Mouse (Mus musculus): ENCODE results near the gene Zfp385a. TPM values are rescaled to one million over a fixed set of nuclear protein-coding genes. Genes with fewer than 3 reads are reported as not detected.

The Zfp385a gene
- polyA plus RNA-seq, 1 experiment = 35.6 TPM

DNA sequence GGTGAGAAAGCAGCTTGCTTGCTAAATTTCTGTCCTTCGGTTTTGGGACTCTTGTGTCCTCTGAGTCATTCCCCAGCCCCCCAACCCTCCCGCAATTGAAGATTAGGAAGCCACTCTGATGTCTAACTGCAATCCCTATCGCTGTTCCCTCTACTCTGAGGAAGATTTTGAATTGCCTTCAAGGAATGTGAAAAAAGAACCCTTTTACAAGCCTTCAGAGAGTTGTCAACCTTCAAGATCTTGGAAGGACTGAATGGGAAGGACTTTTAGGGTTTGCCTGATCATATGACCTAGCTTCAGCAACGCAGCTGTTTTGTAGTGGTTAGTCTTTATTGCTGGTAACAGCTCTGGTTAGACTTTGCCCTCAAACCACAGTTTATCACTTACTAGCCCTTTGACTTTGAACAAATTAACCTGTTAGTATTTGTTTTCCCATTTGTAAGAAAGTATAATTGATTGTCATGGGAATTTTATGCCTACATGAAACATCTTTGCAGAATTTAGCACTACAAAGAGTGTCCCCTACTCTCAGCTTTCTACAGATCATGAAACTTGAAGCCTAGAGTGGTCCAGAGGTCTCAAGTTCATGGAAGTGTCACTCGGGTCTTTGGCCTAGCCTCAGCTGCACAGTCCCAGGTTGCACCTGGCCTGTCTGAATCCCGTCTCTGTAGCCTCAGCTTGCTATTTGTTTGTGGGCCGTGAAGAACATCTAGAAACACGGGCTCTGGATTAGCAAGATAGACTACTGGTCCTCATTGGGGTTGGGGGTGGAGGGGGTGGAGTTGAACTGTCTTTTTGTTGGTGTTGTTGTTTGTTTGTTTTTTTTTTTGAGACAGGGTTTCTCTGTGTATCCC is 33.9 kb downstream of the Zfp385a start:
- no peaks in the 10 kb centered on the region for H3K79me2 ChIP-seq (ENCODE audit: control insufficient read depth, insufficient read depth)

DNA sequence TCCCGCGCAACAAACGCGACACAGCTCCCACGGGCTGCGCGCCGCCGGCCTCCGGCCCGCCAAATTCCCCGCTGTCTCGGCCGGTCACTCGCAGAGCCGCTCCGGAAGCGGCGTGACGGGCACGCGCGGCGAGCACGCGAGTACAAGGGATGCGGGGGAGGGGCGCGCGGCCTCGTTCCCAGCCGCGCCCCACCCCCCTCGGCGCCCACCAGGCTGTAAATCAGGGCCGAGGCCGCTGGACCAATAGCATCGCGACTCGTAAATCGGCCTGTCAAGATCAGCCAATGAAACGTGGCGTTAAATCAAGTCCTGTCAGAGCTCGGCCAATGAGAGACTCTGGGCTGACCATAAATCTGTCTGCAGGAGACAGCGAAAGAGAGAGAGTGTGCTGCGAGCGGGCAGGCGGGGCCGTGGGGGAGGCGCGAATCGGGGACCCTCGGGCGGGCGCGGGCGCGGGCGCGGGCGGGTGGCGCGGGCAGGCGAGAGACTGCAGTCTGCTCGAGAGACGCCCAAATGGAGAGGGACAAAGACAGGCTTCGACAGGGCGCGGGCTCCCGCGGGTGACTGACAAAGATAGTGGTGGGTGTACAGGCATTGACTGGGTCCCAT is 34.7 kb downstream of the Zfp385a start:
- TF ChIP-seq MYOG (IDR thresholded peaks at IDR 0.05; ENCODE audit: control insufficient read depth in 1 of 3, insufficient read depth in 1 of 3, insufficient read length in 2 of 3, low read depth in 2 of 3) = peak in 1 of 3 experiments; percentile 63
- TF ChIP-seq USF1 (IDR thresholded peaks at IDR 0.05; ENCODE audit: low read depth) = peak; percentile 3
- TF ChIP-seq SRF (IDR thresholded peaks at IDR 0.05; ENCODE audit: control insufficient read depth, insufficient read length, low read depth) = peak; percentile 22
- peak; percentile 71 for TF ChIP-seq POLR2A (IDR thresholded peaks at IDR 0.05; ENCODE audit: insufficient read length, low read depth)
- TF ChIP-seq CEBPB (IDR thresholded peaks at IDR 0.05; ENCODE audit: insufficient read depth, poor library complexity, severe bottlenecking) = no peak
- peak in 2 of 3 experiments; percentile 75 to 76 for TF ChIP-seq MYOD1 (IDR thresholded peaks at IDR 0.05; ENCODE audit: control insufficient read depth in 1 of 3, insufficient read length in 2 of 3, low read depth in 2 of 3)
- no peak for TF ChIP-seq REST (IDR thresholded peaks at IDR 0.05; ENCODE audit: insufficient read depth, insufficient read length)
- TF ChIP-seq TCF12 (IDR thresholded peaks at IDR 0.05; ENCODE audit: insufficient read depth, poor library complexity, severe bottlenecking) = peak; percentile 51
- no peak for TF ChIP-seq MAX (IDR thresholded peaks at IDR 0.05; ENCODE audit: low read depth)
- TF ChIP-seq TCF3 (IDR thresholded peaks at IDR 0.05; ENCODE audit: insufficient read length, low read depth) = peak; percentile 59
- TF ChIP-seq E2F4 (IDR thresholded peaks at IDR 0.05; ENCODE audit: insufficient read depth) = peak; percentile 63
- peak; percentile 75 for TF ChIP-seq POLR2AphosphoS2 (IDR thresholded peaks at IDR 0.05; ENCODE audit: insufficient read length, low read depth)
- H3ac ChIP-seq (ENCODE audit: control insufficient read depth, insufficient read length) = no peak overlapping the region
- peak overlapping the region; percentile 89 for H3K4me2 ChIP-seq (ENCODE audit: low read depth)
- H3K79me2 ChIP-seq (ENCODE audit: control insufficient read depth, insufficient read depth) = no peaks in the 10 kb centered on the region
- H3K4me3 ChIP-seq = peak overlapping the region; percentile 27
- no peaks in the 10 kb centered on the region for H3K36me3 ChIP-seq (ENCODE audit: control insufficient read depth, insufficient read depth)
- peaks cover 4% of the 10 kb centered on the region for H3K27me3 ChIP-seq (ENCODE audit: control insufficient read depth, insufficient read depth, insufficient read length)

More for the DNA sequence above, 33.9 kb downstream of the Zfp385a start:
- Histone ChIP-seq H3K4me2 (ENCODE audit: low read depth) (peak overlapping the region; percentile 89), H3K27me3 (ENCODE audit: control insufficient read depth, insufficient read depth, insufficient read length) (peaks cover 4% of the 10 kb centered on the region), H3ac (ENCODE audit: control insufficient read depth, insufficient read length) (no peak overlapping the region), H3K36me3 (ENCODE audit: control insufficient read depth, insufficient read depth) (no peaks in the 10 kb centered on the region), H3K4me3 (peak overlapping the region; percentile 27)
- TF ChIP-seq POLR2A (IDR thresholded peaks at IDR 0.05; ENCODE audit: insufficient read length, low read depth) = no peak
- peak in 2 of 3 experiments; percentile 71 to 79 for TF ChIP-seq MYOD1 (IDR thresholded peaks at IDR 0.05; ENCODE audit: control insufficient read depth in 1 of 3, insufficient read length in 2 of 3, low read depth in 2 of 3)
- peak; percentile 89 for TF ChIP-seq USF1 (IDR thresholded peaks at IDR 0.05; ENCODE audit: low read depth)
- no peak for TF ChIP-seq REST (IDR thresholded peaks at IDR 0.05; ENCODE audit: insufficient read depth, insufficient read length)
- no peak for TF ChIP-seq POLR2AphosphoS2 (IDR thresholded peaks at IDR 0.05; ENCODE audit: insufficient read length, low read depth)
- peak; percentile 28 for TF ChIP-seq TCF3 (IDR thresholded peaks at IDR 0.05; ENCODE audit: insufficient read length, low read depth)
- TF ChIP-seq MYOG (IDR thresholded peaks at IDR 0.05; ENCODE audit: control insufficient read depth in 1 of 3, insufficient read depth in 1 of 3, insufficient read length in 2 of 3, low read depth in 2 of 3) = peak in 1 of 3 experiments; percentile 91
- TF ChIP-seq TCF12 (IDR thresholded peaks at IDR 0.05; ENCODE audit: insufficient read depth, poor library complexity, severe bottlenecking) = peak; percentile 44
- TF ChIP-seq MAX (IDR thresholded peaks at IDR 0.05; ENCODE audit: low read depth) = no peak
- TF ChIP-seq E2F4 (IDR thresholded peaks at IDR 0.05; ENCODE audit: insufficient read depth) = no peak
- TF ChIP-seq CEBPB (IDR thresholded peaks at IDR 0.05; ENCODE audit: insufficient read depth, poor library complexity, severe bottlenecking) = no peak
- TF ChIP-seq SRF (IDR thresholded peaks at IDR 0.05; ENCODE audit: control insufficient read depth, insufficient read length, low read depth) = no peak

DNA sequence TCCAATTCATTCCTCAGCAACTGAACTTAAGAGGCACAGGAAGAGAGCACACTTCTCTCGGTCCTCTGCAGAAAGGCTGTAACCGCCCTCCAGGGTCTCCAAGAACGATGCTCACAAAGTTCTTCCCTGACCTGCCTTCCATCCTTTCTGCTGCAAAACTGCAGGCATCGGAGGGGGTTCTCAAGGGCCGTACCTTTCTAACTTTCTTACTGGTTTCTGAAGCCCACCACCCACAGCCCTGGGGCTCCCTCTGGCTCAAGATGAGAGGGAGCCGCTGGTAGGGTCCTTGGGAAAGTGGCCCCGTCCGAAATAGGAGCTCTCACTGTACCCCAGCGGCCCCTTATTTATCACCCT is 35.3 kb downstream of the Zfp385a start:
- no peaks in the 10 kb centered on the region for H3K79me2 ChIP-seq (ENCODE audit: control insufficient read depth, insufficient read depth)
- TF ChIP-seq SRF (IDR thresholded peaks at IDR 0.05; ENCODE audit: control insufficient read depth, insufficient read length, low read depth) (no peak), MYOD1 (IDR thresholded peaks at IDR 0.05; ENCODE audit: control insufficient read depth in 1 of 3, insufficient read length in 2 of 3, low read depth in 2 of 3) (no peak), CEBPB (IDR thresholded peaks at IDR 0.05; ENCODE audit: insufficient read depth, poor library complexity, severe bottlenecking) (no peak), MAX (IDR thresholded peaks at IDR 0.05; ENCODE audit: low read depth) (no peak), E2F4 (IDR thresholded peaks at IDR 0.05; ENCODE audit: insufficient read depth) (no peak), TCF12 (IDR thresholded peaks at IDR 0.05; ENCODE audit: insufficient read depth, poor library complexity, severe bottlenecking) (no peak), MYOG (IDR thresholded peaks at IDR 0.05; ENCODE audit: control insufficient read depth in 1 of 3, insufficient read depth in 1 of 3, insufficient read length in 2 of 3, low read depth in 2 of 3) (no peak), USF1 (IDR thresholded peaks at IDR 0.05; ENCODE audit: low read depth) (no peak), REST (IDR thresholded peaks at IDR 0.05; ENCODE audit: insufficient read depth, insufficient read length) (no peak), TCF3 (IDR thresholded peaks at IDR 0.05; ENCODE audit: insufficient read length, low read depth) (no peak), POLR2A (IDR thresholded peaks at IDR 0.05; ENCODE audit: insufficient read length, low read depth) (no peak), POLR2AphosphoS2 (IDR thresholded peaks at IDR 0.05; ENCODE audit: insufficient read length, low read depth) (no peak)
- H3K4me3 ChIP-seq = peak overlapping the region; percentile 27
- no peak overlapping the region for H3ac ChIP-seq (ENCODE audit: control insufficient read depth, insufficient read length)
- H3K27me3 ChIP-seq (ENCODE audit: control insufficient read depth, insufficient read depth, insufficient read length) = peaks cover 4% of the 10 kb centered on the region
- peak overlapping the region; percentile 89 for H3K4me2 ChIP-seq (ENCODE audit: low read depth)
- no peaks in the 10 kb centered on the region for H3K36me3 ChIP-seq (ENCODE audit: control insufficient read depth, insufficient read depth)

DNA sequence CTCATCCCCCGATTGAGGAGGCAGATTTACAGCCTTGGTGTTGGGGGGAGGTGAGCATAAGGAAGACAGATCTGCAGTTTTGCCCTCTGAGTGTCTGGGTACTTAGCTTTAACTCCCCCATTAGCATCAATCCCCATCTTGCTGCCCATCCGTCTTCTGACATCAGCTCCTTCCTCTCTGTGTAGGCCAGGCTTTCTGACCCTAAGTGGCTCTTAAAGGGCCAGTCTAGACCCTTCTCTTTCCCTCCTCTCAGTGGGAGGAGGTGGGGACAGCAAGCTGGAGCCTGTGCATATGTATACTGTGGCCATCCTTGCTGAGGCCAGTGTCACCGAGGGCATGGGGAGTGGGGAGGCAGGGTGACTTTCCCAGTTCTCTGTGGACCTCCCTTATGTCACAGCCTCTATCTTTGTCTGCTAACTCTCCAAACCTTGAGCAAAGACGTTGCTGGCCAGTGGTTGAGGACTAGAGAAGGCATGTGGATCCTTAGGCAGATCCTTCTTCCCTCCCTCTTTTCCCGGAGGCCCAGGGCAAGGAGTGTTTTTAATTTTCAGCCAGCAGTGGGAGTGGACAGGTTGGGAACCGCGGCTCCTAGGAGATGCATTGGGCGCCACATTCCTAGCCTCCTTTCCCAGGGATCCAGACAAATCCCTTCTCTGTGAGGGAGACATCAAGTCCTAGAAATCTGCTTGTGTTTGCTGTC is 35.8 kb downstream of the Zfp385a start:
- Histone ChIP-seq H3K36me3 (ENCODE audit: control insufficient read depth, insufficient read depth) (peaks cover 5% of the 10 kb centered on the region), H3K27me3 (ENCODE audit: control insufficient read depth, insufficient read depth, insufficient read length) (no peaks in the 10 kb centered on the region), H3ac (ENCODE audit: control insufficient read depth, insufficient read length) (no peak overlapping the region), H3K4me2 (ENCODE audit: low read depth) (peak overlapping the region; percentile 89), H3K79me2 (ENCODE audit: control insufficient read depth, insufficient read depth) (no peaks in the 10 kb centered on the region), H3K4me3 (peak overlapping the region; percentile 27)
- no peak for TF ChIP-seq MYOD1 (IDR thresholded peaks at IDR 0.05; ENCODE audit: control insufficient read depth in 1 of 3, insufficient read length in 2 of 3, low read depth in 2 of 3)
- TF ChIP-seq SRF (IDR thresholded peaks at IDR 0.05; ENCODE audit: control insufficient read depth, insufficient read length, low read depth) = no peak
- no peak for TF ChIP-seq REST (IDR thresholded peaks at IDR 0.05; ENCODE audit: insufficient read depth, insufficient read length)
- TF ChIP-seq E2F4 (IDR thresholded peaks at IDR 0.05; ENCODE audit: insufficient read depth) = no peak

Measured in myocyte (in vitro differentiated cells).